In the genomic region with DNA sequence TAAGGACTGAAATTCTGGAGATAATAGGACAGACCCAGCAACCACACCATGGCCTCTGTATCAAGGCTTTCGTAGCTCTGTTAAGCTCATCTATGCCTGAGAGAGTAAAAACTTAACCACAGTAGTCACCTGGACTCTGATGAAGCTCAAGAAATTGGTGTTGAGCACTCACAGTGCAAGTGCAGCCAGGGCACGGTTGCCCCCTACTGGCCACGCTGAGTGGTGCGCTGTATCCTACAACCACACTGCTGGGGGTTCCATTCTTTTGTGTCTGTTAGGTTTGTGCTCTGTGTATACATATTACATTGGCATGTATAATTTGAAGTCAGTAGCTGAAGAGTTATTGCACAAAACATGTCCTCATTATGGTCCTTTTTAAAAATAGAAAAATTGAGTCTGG, we compare ENCODE assay signal across 10 mouse cellular contexts. TPM values are rescaled to one million over a fixed set of nuclear protein-coding genes. Genes with fewer than 3 reads are reported as not detected.
DNase-seq lines count a peak whose midpoint lies in the region; ATAC-seq and TF ChIP-seq lines count a peak whose summit lies in the region.
"Had no signal": no experiment of that assay in that cellular context is flagged by ENCODE, and none has a peak within 500 bp of the region (broad histone marks: within the 10 kb centered on the region; RNA-seq: fewer than 3 reads in every experiment).

No protein-coding gene starts in this region.

- peak; percentile 57 for TF ChIP-seq CTCF in hindbrain, postnatal 0 days (IDR thresholded peaks at IDR 0.05; ENCODE audit: low read depth)

- DNase-seq in hindbrain, postnatal 0 days (ENCODE audit: low spot score) = no peak
- peak; percentile 43 for DNase-seq in urinary bladder, postnatal 14 days (ENCODE audit: low spot score)
- no peak for DNase-seq in urinary bladder, postnatal 10 days (ENCODE audit: low spot score)
- DNase-seq in brain, adult 2 months (ENCODE audit: low read depth, low spot score) = peak; percentile 16
- no peak for DNase-seq in midbrain, embryonic 14.5 days

- WGBS in hindbrain, postnatal 0 days = 48% methylated on average over 4 of the region's 4 CpGs
- 53% methylated on average over 4 of the region's 4 CpGs for WGBS in hindbrain, embryonic 12.5 days
- WGBS in midbrain, embryonic 14.5 days = 42% methylated on average over 4 of the region's 4 CpGs

- no peaks in the 10 kb centered on the region for H3K9me3 ChIP-seq in hindbrain, postnatal 0 days (ENCODE audit: low read length)
- H3K9me3 ChIP-seq in hindbrain, embryonic 12.5 days (replicated peaks) = no peaks in the 10 kb centered on the region
- no peaks in the 10 kb centered on the region; the same call in 1 of the 2 replicates for H3K9me3 ChIP-seq in midbrain, embryonic 14.5 days (ENCODE audit: control insufficient read depth, low read length)

- H3K4me2 ChIP-seq in hindbrain, postnatal 0 days (ENCODE audit: low read depth, low read length) = no peak overlapping the region
- H3K4me2 ChIP-seq in hindbrain, embryonic 12.5 days (replicated peaks) = no peak overlapping the region
- H3K4me2 ChIP-seq in midbrain, embryonic 14.5 days (ENCODE audit: low read length) = no peak overlapping the region

- H3K4me1 ChIP-seq in hindbrain, postnatal 0 days (ENCODE audit: insufficient read depth, low read length) = no peaks in the 10 kb centered on the region
- no peaks in the 10 kb centered on the region for H3K4me1 ChIP-seq in hindbrain, embryonic 12.5 days
- H3K4me1 ChIP-seq in midbrain, embryonic 14.5 days (ENCODE audit: control insufficient read depth, insufficient read depth, low read length) = no peaks in the 10 kb centered on the region

- H3K36me3 ChIP-seq in hindbrain, postnatal 0 days (ENCODE audit: insufficient read depth, low read length) = no peaks in the 10 kb centered on the region
- H3K36me3 ChIP-seq in hindbrain, embryonic 12.5 days = no peaks in the 10 kb centered on the region
- no peaks in the 10 kb centered on the region for H3K36me3 ChIP-seq in midbrain, embryonic 14.5 days (ENCODE audit: control insufficient read depth, insufficient read depth, low read length)

- ATAC-seq in hindbrain, postnatal 0 days = no peak
- no peak for ATAC-seq in hindbrain, embryonic 12.5 days (ENCODE audit: low FRiP score)
- no peak for ATAC-seq in CD4-positive, CD25-positive, alpha-beta regulatory T cell, adult 4 months
- no peak for ATAC-seq in midbrain, embryonic 14.5 days (ENCODE audit: low FRiP score, low TSS enrichment)

- H3K27ac ChIP-seq in hindbrain, postnatal 0 days = no peak overlapping the region
- no peak overlapping the region for H3K27ac ChIP-seq in hindbrain, embryonic 12.5 days
- no peak overlapping the region for H3K27ac ChIP-seq in midbrain, embryonic 14.5 days (replicated peaks; ENCODE audit: low read depth, low read length)

- no peak overlapping the region for H3K4me3 ChIP-seq in hindbrain, postnatal 0 days (ENCODE audit: low read length)
- H3K4me3 ChIP-seq in hindbrain, embryonic 12.5 days = no peak overlapping the region
- H3K4me3 ChIP-seq in midbrain, embryonic 14.5 days (replicated peaks; ENCODE audit: low read depth, low read length) = no peak overlapping the region

- no peak overlapping the region for H3K9ac ChIP-seq in hindbrain, postnatal 0 days (replicated peaks; ENCODE audit: low read length)
- H3K9ac ChIP-seq in hindbrain, embryonic 12.5 days = no peak overlapping the region
- no peak overlapping the region for H3K9ac ChIP-seq in midbrain, embryonic 14.5 days (replicated peaks; ENCODE audit: low read length)

- no peaks in the 10 kb centered on the region for H3K27me3 ChIP-seq in hindbrain, postnatal 0 days (ENCODE audit: insufficient read depth, low read length)
- H3K27me3 ChIP-seq in hindbrain, embryonic 12.5 days = no peaks in the 10 kb centered on the region
- no peaks in the 10 kb centered on the region for H3K27me3 ChIP-seq in midbrain, embryonic 14.5 days (ENCODE audit: control insufficient read depth, insufficient read depth, low read length)

RNA-seq across cellular contexts. Expression of a gene that starts 23.1 kb away (rescaled TPM):
- total RNA-seq in hindbrain, postnatal 0 days (2014; rRNA removed) = not detected in 2 replicates
- polyA plus RNA-seq in hindbrain, postnatal 0 days (2015; fragmentation: Nextera tagmentation; extraction: Ambion mirVana) = not detected in 2 replicates
- polyA plus RNA-seq in hindbrain, embryonic 12.5 days (2016; fragmentation: Nextera tagmentation; extraction: Ambion mirVana) = not detected in 2 replicates
- polyA plus RNA-seq in CD4-positive, CD25-positive, alpha-beta regulatory T cell, adult 4 months (2017; shearing (Covaris generic)) = not detected
- not detected in 2 replicates for polyA plus RNA-seq in midbrain, embryonic 14.5 days (2014; fragmentation: Nextera tagmentation; extraction: Ambion mirVana)
- polyA plus RNA-seq: heart, embryonic 16.5 days; limb, embryonic 11.5 days; spleen, adult 2 months had no signal

Comparison
In these comparisons a context has a peak if more than half of its experiments do, and no peak if none do; other contexts are left out.
1. DNase-seq: peak in urinary bladder, postnatal 14 days (single experiment) and brain, adult 2 months (single experiment); none in hindbrain, postnatal 0 days (single experiment), urinary bladder, postnatal 10 days (single experiment) and midbrain, embryonic 14.5 days (single experiment).